Mouse (Mus musculus): ENCODE results near the gene Efna5. TPM values are rescaled to one million over a fixed set of nuclear protein-coding genes. Genes with fewer than 3 reads are reported as not detected.

Efna5 gene
- polyA plus RNA-seq, 1 experiment, result not detected

GRCm38 (mm10) chr17:62806646-62807045 lies 74.5 kb downstream of the Efna5 start:
- H3K36me3 ChIP-seq (replicated peaks; ENCODE audit: low read length), result no peaks in the 10 kb centered on the region
- TF ChIP-seq GATA1 (IDR thresholded peaks at IDR 0.05; ENCODE audit: borderline replicate concordance, low read length), result no peak
- TF ChIP-seq FLI1 (IDR thresholded peaks at IDR 0.05; ENCODE audit: low read length), result no peak
- H3K4me1 ChIP-seq, result no peaks in the 10 kb centered on the region
- no peaks in the 10 kb centered on the region for H3K27me3 ChIP-seq (replicated peaks)
- H3K9me3 ChIP-seq, result peaks cover 19% of the 10 kb centered on the region; the same call in 1 of the 2 replicates
- peak overlapping the region; percentile 42 for H3K4me3 ChIP-seq (replicated peaks)

- Histone ChIP-seq H3K4me1 (no peaks in the 10 kb centered on the region), H3K27me3 (replicated peaks) (no peaks in the 10 kb centered on the region), H3K4me3 (replicated peaks) (no peak overlapping the region), H3K9me3 (peaks cover 25% of the 10 kb centered on the region; the same call in 1 of the 2 replicates), H3K36me3 (replicated peaks; ENCODE audit: low read length) (no peaks in the 10 kb centered on the region)
- no peak for TF ChIP-seq GATA1 (IDR thresholded peaks at IDR 0.05; ENCODE audit: borderline replicate concordance, low read length)
- TF ChIP-seq FLI1 (IDR thresholded peaks at IDR 0.05; ENCODE audit: low read length), result no peak
Observed at GRCm38 (mm10) chr17:62802748-62803147, 78.4 kb downstream of the Efna5 start.

DNA sequence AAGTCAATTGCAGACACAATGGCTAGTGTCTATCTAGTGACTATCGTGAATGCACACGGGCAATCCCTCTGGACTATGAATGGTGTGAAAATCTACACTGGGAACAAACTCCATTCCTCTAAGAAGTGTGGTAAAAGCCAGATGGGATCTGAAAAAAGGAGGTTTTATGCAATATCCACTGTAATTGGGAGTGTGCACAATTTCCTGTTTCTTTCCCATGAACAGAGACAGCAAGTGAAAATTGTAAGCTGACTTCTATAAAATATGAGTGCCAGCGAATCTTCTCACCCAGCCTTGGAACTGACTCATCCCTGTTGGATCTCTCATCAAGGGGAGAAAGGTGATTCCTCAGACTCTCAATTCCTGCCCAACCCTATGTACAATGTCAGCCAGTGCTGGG lies 83.8 kb downstream of the Efna5 start:
- no peak for TF ChIP-seq FLI1 (IDR thresholded peaks at IDR 0.05; ENCODE audit: low read length)
- TF ChIP-seq GATA1 (IDR thresholded peaks at IDR 0.05; ENCODE audit: borderline replicate concordance, low read length), result no peak
- Histone ChIP-seq H3K4me1 (no peaks in the 10 kb centered on the region), H3K4me3 (replicated peaks) (no peak overlapping the region), H3K9me3 (peaks cover 23% of the 10 kb centered on the region), H3K27me3 (replicated peaks) (no peaks in the 10 kb centered on the region), H3K36me3 (replicated peaks; ENCODE audit: low read length) (no peaks in the 10 kb centered on the region)

DNA sequence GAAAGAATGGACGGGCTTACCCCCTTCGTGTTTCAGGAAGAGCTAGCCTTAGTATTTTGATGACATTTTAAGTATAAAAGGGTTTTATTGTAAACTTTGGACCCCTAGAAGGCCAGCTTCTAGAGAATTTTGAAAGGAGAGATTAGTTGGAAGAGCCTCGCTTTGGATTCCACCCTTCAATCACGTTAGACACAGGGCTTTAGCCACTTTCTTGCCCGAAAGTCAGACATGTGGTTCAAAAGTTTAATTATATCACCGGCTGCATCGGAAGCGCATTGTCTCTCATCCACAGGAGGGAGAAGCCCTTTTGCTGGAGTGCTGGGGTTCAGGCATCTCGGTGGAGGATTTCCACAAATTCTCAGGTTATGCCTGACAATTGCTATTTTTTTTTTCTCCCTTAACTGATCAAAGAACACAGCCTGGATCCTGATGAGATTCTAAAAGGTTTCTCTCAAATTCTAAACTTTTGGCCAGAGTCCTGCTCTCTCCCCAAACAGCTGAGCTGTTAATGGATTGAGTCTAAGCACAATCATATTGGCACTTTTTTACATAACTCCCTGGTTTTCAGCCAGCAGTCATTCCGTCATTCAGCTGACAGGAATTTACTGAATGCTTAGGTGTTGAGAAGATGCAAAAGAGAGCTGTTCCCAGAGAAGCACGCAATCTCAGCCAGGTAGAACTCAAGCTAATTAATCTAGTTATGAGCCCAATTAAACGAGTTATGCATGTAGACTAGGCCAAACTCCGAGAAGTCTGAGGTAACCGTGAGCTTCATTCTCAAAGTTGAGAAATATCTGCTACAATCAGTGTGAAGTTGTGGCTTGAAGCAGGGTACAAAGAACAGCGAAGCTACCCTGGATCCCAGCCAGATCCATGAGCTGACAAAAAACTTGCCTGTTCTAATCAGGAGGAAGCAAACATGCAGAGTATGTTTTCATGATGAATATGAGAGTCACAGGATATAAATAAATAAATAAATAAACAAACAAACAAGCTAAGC lies 91.5 kb downstream of the Efna5 start:
- H3K36me3 ChIP-seq (replicated peaks; ENCODE audit: low read length), result no peaks in the 10 kb centered on the region
- no peaks in the 10 kb centered on the region for H3K27me3 ChIP-seq (replicated peaks)
- H3K4me1 ChIP-seq, result no peaks in the 10 kb centered on the region
- no peak overlapping the region for H3K4me3 ChIP-seq (replicated peaks)
- peaks cover 2% of the 10 kb centered on the region; the same call in 1 of the 2 replicates for H3K9me3 ChIP-seq
- TF ChIP-seq FLI1 (IDR thresholded peaks at IDR 0.05; ENCODE audit: low read length), result no peak
- TF ChIP-seq GATA1 (IDR thresholded peaks at IDR 0.05; ENCODE audit: borderline replicate concordance, low read length), result no peak

- H3K9me3 ChIP-seq, result peaks cover 2% of the 10 kb centered on the region; the same call in 1 of the 2 replicates
- H3K4me3 ChIP-seq (replicated peaks), result no peak overlapping the region
- no peaks in the 10 kb centered on the region for H3K27me3 ChIP-seq (replicated peaks)
- no peaks in the 10 kb centered on the region for H3K36me3 ChIP-seq (replicated peaks; ENCODE audit: low read length)
- no peaks in the 10 kb centered on the region for H3K4me1 ChIP-seq
- TF ChIP-seq FLI1 (IDR thresholded peaks at IDR 0.05; ENCODE audit: low read length) (no peak), GATA1 (IDR thresholded peaks at IDR 0.05; ENCODE audit: borderline replicate concordance, low read length) (no peak)
Observed at GRCm38 (mm10) chr17:62788783-62789182, 92.3 kb downstream of the Efna5 start.

- Histone ChIP-seq H3K4me3 (replicated peaks) (no peak overlapping the region), H3K36me3 (replicated peaks; ENCODE audit: low read length) (no peaks in the 10 kb centered on the region), H3K4me1 (no peaks in the 10 kb centered on the region), H3K27me3 (replicated peaks) (no peaks in the 10 kb centered on the region), H3K9me3 (no peaks in the 10 kb centered on the region; the same call in 1 of the 2 replicates)
- TF ChIP-seq GATA1 (IDR thresholded peaks at IDR 0.05; ENCODE audit: borderline replicate concordance, low read length), result no peak
- TF ChIP-seq FLI1 (IDR thresholded peaks at IDR 0.05; ENCODE audit: low read length), result no peak
Observed at GRCm38 (mm10) chr17:62787855-62788254, 93.3 kb downstream of the Efna5 start.

- Histone ChIP-seq H3K9me3 (no peaks in the 10 kb centered on the region; the same call in 1 of the 2 replicates), H3K4me3 (replicated peaks) (no peak overlapping the region), H3K4me1 (no peaks in the 10 kb centered on the region), H3K27me3 (replicated peaks) (no peaks in the 10 kb centered on the region), H3K36me3 (replicated peaks; ENCODE audit: low read length) (no peaks in the 10 kb centered on the region)
- TF ChIP-seq GATA1 (IDR thresholded peaks at IDR 0.05; ENCODE audit: borderline replicate concordance, low read length) (no peak), FLI1 (IDR thresholded peaks at IDR 0.05; ENCODE audit: low read length) (no peak)
Observed at GRCm38 (mm10) chr17:62786602-62786907, 94.6 kb downstream of the Efna5 start.

GRCm38 (mm10) chr17:62785781-62786601 lies 95.1 kb downstream of the Efna5 start:
- TF ChIP-seq FLI1 (IDR thresholded peaks at IDR 0.05; ENCODE audit: low read length) (no peak), GATA1 (IDR thresholded peaks at IDR 0.05; ENCODE audit: borderline replicate concordance, low read length) (no peak)
- no peak overlapping the region for H3K4me3 ChIP-seq (replicated peaks)

GRCm38 (mm10) chr17:62784274-62785171 lies 96.6 kb downstream of the Efna5 start:
- no peak overlapping the region for H3K4me3 ChIP-seq (replicated peaks)

More at GRCm38 (mm10) chr17:62785781-62786601, 95.1 kb downstream of the Efna5 start:
- no peaks in the 10 kb centered on the region for H3K36me3 ChIP-seq (replicated peaks; ENCODE audit: low read length)
- no peaks in the 10 kb centered on the region for H3K9me3 ChIP-seq
- no peaks in the 10 kb centered on the region for H3K27me3 ChIP-seq (replicated peaks)
- no peaks in the 10 kb centered on the region for H3K4me1 ChIP-seq

More at GRCm38 (mm10) chr17:62784274-62785171, 96.6 kb downstream of the Efna5 start:
- Histone ChIP-seq H3K4me1 (no peaks in the 10 kb centered on the region), H3K9me3 (peaks cover under 1% of the 10 kb centered on the region; the same call in 1 of the 2 replicates), H3K27me3 (replicated peaks) (no peaks in the 10 kb centered on the region), H3K36me3 (replicated peaks; ENCODE audit: low read length) (no peaks in the 10 kb centered on the region)
- TF ChIP-seq GATA1 (IDR thresholded peaks at IDR 0.05; ENCODE audit: borderline replicate concordance, low read length) (no peak), FLI1 (IDR thresholded peaks at IDR 0.05; ENCODE audit: low read length) (no peak)
